Mouse (Mus musculus): Measurements from ENCODE around the gene Top3a. TPM values are rescaled to one million over a fixed set of nuclear protein-coding genes. Genes with fewer than 3 reads are reported as not detected.

Gene Top3a
- polyA plus RNA-seq, 1 experiment from 2014 or later: 10.5 TPM

DNA sequence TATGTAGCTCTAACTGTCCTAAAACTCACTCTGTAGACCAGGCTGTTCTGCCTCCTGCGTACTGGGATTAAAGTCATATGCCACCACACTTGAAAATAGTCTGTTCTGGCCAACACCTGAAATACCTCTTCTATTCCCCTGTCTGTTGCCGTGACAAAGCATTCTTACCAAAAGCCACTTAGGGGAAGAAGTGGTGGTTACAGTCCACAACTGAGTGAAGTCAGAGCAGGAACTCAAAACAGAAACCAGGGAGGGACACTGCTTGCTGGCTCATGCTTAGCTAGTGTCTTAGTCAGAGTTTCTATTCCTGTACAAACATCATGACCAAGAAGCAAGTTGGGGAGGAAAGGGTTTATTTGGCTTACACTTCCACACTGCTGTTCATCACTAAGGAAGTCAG is 7.8 kb downstream of the Top3a start:
- Histone ChIP-seq H3K36me3 (ENCODE audit: control insufficient read depth, insufficient read depth, low read length) (no peaks in the 10 kb centered on the region), H3K27ac (ENCODE audit: low read depth, low read length) (no peak overlapping the region), H3K4me3 (ENCODE audit: low read depth, low read length) (no peak overlapping the region), H3K9ac (ENCODE audit: low read depth, low read length) (no peak overlapping the region), H3K27me3 (ENCODE audit: control insufficient read depth, insufficient read depth, low read length) (no peaks in the 10 kb centered on the region), H3K4me1 (ENCODE audit: control insufficient read depth, insufficient read depth, low read length) (no peaks in the 10 kb centered on the region), H3K9me3 (replicated peaks; ENCODE audit: control insufficient read depth, low read length) (no peaks in the 10 kb centered on the region), H3K4me2 (no peak overlapping the region)
- 82% methylated on average over 2 of the region's 2 CpGs for WGBS (ENCODE audit: insufficient replicate concordance)
- no peak for ATAC-seq (replicated peaks; ENCODE audit: insufficient number of reproducible peaks, low FRiP score, low TSS enrichment)

DNA sequence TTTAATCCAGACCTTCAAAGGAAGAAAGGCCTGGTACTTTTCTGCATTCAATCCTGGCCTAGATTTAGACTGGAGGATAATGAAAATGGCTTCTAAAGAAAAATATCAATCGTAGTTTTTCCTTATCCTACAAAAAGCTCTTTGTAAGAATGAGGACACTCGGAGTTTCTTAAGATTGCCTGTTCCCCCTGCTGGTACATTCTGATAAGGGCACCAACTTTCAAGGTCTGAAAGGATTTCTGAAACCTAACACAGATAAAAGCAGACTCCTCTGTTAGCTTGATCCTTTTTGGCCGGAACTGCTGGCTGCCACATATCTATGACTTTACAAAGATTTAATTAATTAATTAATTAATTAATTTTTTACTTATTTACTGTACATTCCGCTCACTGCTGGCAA is 10.2 kb downstream of the Top3a start:
- Histone ChIP-seq H3K36me3 (ENCODE audit: control insufficient read depth, insufficient read depth, low read length) (peaks cover 7% of the 10 kb centered on the region; the same call in 1 of the 2 replicates), H3K9ac (ENCODE audit: low read depth, low read length) (no peak overlapping the region), H3K4me3 (ENCODE audit: low read depth, low read length) (no peak overlapping the region), H3K27ac (ENCODE audit: low read depth, low read length) (no peak overlapping the region), H3K4me1 (ENCODE audit: control insufficient read depth, insufficient read depth, low read length) (no peaks in the 10 kb centered on the region), H3K4me2 (no peak overlapping the region), H3K27me3 (ENCODE audit: control insufficient read depth, insufficient read depth, low read length) (no peaks in the 10 kb centered on the region), H3K9me3 (replicated peaks; ENCODE audit: control insufficient read depth, low read length) (no peaks in the 10 kb centered on the region)
- no peak for ATAC-seq (replicated peaks; ENCODE audit: insufficient number of reproducible peaks, low FRiP score, low TSS enrichment)
- WGBS (ENCODE audit: insufficient replicate concordance): 57% methylated on average over 4 of the region's 4 CpGs

- Histone ChIP-seq H3K4me1 (ENCODE audit: control insufficient read depth, insufficient read depth, low read length) (no peaks in the 10 kb centered on the region), H3K9me3 (replicated peaks; ENCODE audit: control insufficient read depth, low read length) (no peaks in the 10 kb centered on the region), H3K27me3 (ENCODE audit: control insufficient read depth, insufficient read depth, low read length) (no peaks in the 10 kb centered on the region), H3K4me2 (no peak overlapping the region), H3K36me3 (ENCODE audit: control insufficient read depth, insufficient read depth, low read length) (peaks cover 14% of the 10 kb centered on the region; the same call in 1 of the 2 replicates), H3K4me3 (ENCODE audit: low read depth, low read length) (no peak overlapping the region), H3K9ac (ENCODE audit: low read depth, low read length) (no peak overlapping the region), H3K27ac (ENCODE audit: low read depth, low read length) (no peak overlapping the region)
- WGBS (ENCODE audit: insufficient replicate concordance): 81% methylated on average over 3 of the region's 3 CpGs
- ATAC-seq (replicated peaks; ENCODE audit: insufficient number of reproducible peaks, low FRiP score, low TSS enrichment): no peak
Measured at GRCm38 (mm10) chr11:60761681-60762080, 15.5 kb downstream of the Top3a start.

- H3K9me3 ChIP-seq (replicated peaks; ENCODE audit: control insufficient read depth, low read length): no peaks in the 10 kb centered on the region
- WGBS (ENCODE audit: insufficient replicate concordance): 93% methylated on average over 7 of the region's 7 CpGs
Measured at GRCm38 (mm10) chr11:60755570-60755969, 21.6 kb downstream of the Top3a start.

DNA sequence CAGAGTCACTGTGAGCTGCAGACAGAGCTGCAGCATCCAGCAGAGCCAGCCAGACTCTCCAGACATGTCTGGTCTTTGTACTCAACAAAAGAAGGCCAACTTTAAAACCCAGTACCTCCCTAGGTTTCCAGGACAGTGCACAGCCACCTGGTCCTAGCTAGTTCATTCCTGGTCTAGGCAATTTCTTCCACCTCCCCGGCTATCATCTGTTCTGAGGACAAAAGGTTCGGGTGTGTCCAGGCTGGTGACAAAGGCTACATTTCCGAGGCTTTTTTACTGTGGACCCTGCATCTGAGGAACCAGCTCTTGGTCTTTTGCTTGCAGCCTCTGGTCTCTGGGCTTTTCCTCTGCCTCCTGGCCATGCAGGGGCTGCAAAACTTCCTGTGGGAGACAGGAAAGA is 36.8 kb downstream of the Top3a start:
- Histone ChIP-seq H3K4me2 (no peak overlapping the region), H3K9ac (ENCODE audit: low read depth, low read length) (no peak overlapping the region), H3K27ac (ENCODE audit: low read depth, low read length) (no peak overlapping the region), H3K36me3 (ENCODE audit: control insufficient read depth, insufficient read depth, low read length) (peaks cover 23% of the 10 kb centered on the region), H3K4me3 (ENCODE audit: low read depth, low read length) (no peak overlapping the region), H3K4me1 (ENCODE audit: control insufficient read depth, insufficient read depth, low read length) (no peaks in the 10 kb centered on the region), H3K27me3 (ENCODE audit: control insufficient read depth, insufficient read depth, low read length) (no peaks in the 10 kb centered on the region), H3K9me3 (replicated peaks; ENCODE audit: control insufficient read depth, low read length) (no peaks in the 10 kb centered on the region)
- no peak for ATAC-seq (replicated peaks; ENCODE audit: insufficient number of reproducible peaks, low FRiP score, low TSS enrichment)
- WGBS (ENCODE audit: insufficient replicate concordance): 87% methylated on average over 3 of the region's 3 CpGs

More at GRCm38 (mm10) chr11:60755570-60755969, 21.6 kb downstream of the Top3a start:
- H3K27me3 ChIP-seq (ENCODE audit: control insufficient read depth, insufficient read depth, low read length): no peaks in the 10 kb centered on the region
- no peak overlapping the region for H3K9ac ChIP-seq (ENCODE audit: low read depth, low read length)
- H3K36me3 ChIP-seq (ENCODE audit: control insufficient read depth, insufficient read depth, low read length): peaks cover 37% of the 10 kb centered on the region
- no peaks in the 10 kb centered on the region for H3K4me1 ChIP-seq (ENCODE audit: control insufficient read depth, insufficient read depth, low read length)
- H3K4me2 ChIP-seq: no peak overlapping the region
- no peak for ATAC-seq (replicated peaks; ENCODE audit: insufficient number of reproducible peaks, low FRiP score, low TSS enrichment)
- H3K4me3 ChIP-seq (ENCODE audit: low read depth, low read length): no peak overlapping the region
- no peak overlapping the region for H3K27ac ChIP-seq (ENCODE audit: low read depth, low read length)

GRCm38 (mm10) chr11:60737450-60737849 is 39.7 kb downstream of the Top3a start:
- Histone ChIP-seq H3K4me3 (ENCODE audit: low read depth, low read length) (no peak overlapping the region), H3K4me1 (ENCODE audit: control insufficient read depth, insufficient read depth, low read length) (no peaks in the 10 kb centered on the region), H3K9ac (ENCODE audit: low read depth, low read length) (no peak overlapping the region), H3K9me3 (replicated peaks; ENCODE audit: control insufficient read depth, low read length) (no peaks in the 10 kb centered on the region), H3K36me3 (ENCODE audit: control insufficient read depth, insufficient read depth, low read length) (peaks cover 17% of the 10 kb centered on the region), H3K4me2 (no peak overlapping the region), H3K27ac (ENCODE audit: low read depth, low read length) (no peak overlapping the region), H3K27me3 (ENCODE audit: control insufficient read depth, insufficient read depth, low read length) (no peaks in the 10 kb centered on the region)
- ATAC-seq (replicated peaks; ENCODE audit: insufficient number of reproducible peaks, low FRiP score, low TSS enrichment): no peak

GRCm38 (mm10) chr11:60736491-60736890 is 40.7 kb downstream of the Top3a start:
- WGBS (ENCODE audit: insufficient replicate concordance): 73% methylated on average over 3 of the region's 3 CpGs
- H3K27ac ChIP-seq (ENCODE audit: low read depth, low read length): no peak overlapping the region
- H3K4me2 ChIP-seq: no peak overlapping the region
- no peak overlapping the region for H3K9ac ChIP-seq (ENCODE audit: low read depth, low read length)
- no peaks in the 10 kb centered on the region for H3K27me3 ChIP-seq (ENCODE audit: control insufficient read depth, insufficient read depth, low read length)
- ATAC-seq (replicated peaks; ENCODE audit: insufficient number of reproducible peaks, low FRiP score, low TSS enrichment): no peak
- no peaks in the 10 kb centered on the region for H3K9me3 ChIP-seq (replicated peaks; ENCODE audit: control insufficient read depth, low read length)
- no peak overlapping the region for H3K4me3 ChIP-seq (ENCODE audit: low read depth, low read length)
- H3K4me1 ChIP-seq (ENCODE audit: control insufficient read depth, insufficient read depth, low read length): no peaks in the 10 kb centered on the region
- peaks cover 12% of the 10 kb centered on the region for H3K36me3 ChIP-seq (ENCODE audit: control insufficient read depth, insufficient read depth, low read length)

DNA sequence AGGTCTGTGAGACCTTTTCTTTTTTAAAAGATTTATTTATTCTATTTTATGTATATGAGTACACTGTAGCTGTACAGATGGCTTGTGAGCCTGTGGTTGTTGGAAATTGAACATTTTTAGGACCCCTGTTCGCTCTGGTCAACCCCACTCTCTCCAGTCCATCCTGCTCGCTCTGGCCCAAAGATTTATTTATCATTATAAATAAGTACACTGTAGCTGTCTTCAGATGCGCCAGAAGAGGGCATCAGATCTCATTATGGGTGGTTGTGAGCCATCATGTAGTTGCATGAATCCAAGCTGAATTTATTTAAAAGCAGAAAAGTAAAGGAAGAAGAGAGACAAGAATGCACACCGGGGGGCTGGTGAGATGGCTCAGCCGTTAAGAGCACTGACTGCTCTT is 42.0 kb downstream of the Top3a start:
- Histone ChIP-seq H3K36me3 (ENCODE audit: control insufficient read depth, insufficient read depth, low read length) (peaks cover 16% of the 10 kb centered on the region; the same call in 1 of the 2 replicates), H3K4me3 (ENCODE audit: low read depth, low read length) (no peak overlapping the region), H3K27ac (ENCODE audit: low read depth, low read length) (no peak overlapping the region), H3K4me2 (no peak overlapping the region), H3K4me1 (ENCODE audit: control insufficient read depth, insufficient read depth, low read length) (no peaks in the 10 kb centered on the region), H3K9me3 (replicated peaks; ENCODE audit: control insufficient read depth, low read length) (no peaks in the 10 kb centered on the region), H3K9ac (ENCODE audit: low read depth, low read length) (no peak overlapping the region), H3K27me3 (ENCODE audit: control insufficient read depth, insufficient read depth, low read length) (no peaks in the 10 kb centered on the region)
- ATAC-seq (replicated peaks; ENCODE audit: insufficient number of reproducible peaks, low FRiP score, low TSS enrichment): no peak
- WGBS (ENCODE audit: insufficient replicate concordance): 75% methylated on average over 5 of the region's 5 CpGs

DNA sequence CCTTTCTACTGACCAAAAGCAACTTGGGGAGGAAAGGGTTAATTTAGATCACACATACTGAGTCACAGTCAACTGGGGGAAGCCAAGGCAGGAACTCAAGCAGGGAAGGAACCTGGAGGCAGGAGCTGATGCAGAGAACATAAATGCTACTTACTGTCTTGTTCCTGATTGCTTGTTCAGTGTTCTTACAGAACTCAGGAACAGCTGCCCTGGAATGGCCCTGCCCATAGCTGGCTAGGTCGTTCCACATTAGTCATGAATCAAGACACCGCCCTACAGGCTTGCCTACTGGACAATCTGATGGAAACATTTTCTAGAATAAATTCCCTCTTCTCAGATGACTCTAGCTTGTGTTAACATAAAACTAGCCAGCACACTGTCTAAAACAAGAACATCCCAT is 43.0 kb downstream of the Top3a start:
- Histone ChIP-seq H3K9ac (ENCODE audit: low read depth, low read length) (no peak overlapping the region; the same call in 1 of the 2 replicates), H3K4me1 (ENCODE audit: control insufficient read depth, insufficient read depth, low read length) (peaks cover 2% of the 10 kb centered on the region), H3K27ac (ENCODE audit: low read depth, low read length) (no peak overlapping the region), H3K36me3 (ENCODE audit: control insufficient read depth, insufficient read depth, low read length) (peaks cover 14% of the 10 kb centered on the region; the same call in 1 of the 2 replicates), H3K9me3 (replicated peaks; ENCODE audit: control insufficient read depth, low read length) (no peaks in the 10 kb centered on the region), H3K4me3 (ENCODE audit: low read depth, low read length) (no peak overlapping the region), H3K4me2 (no peak overlapping the region), H3K27me3 (ENCODE audit: control insufficient read depth, insufficient read depth, low read length) (no peaks in the 10 kb centered on the region)
- WGBS (ENCODE audit: insufficient replicate concordance): 70% methylated on average over 2 of the region's 2 CpGs
- no peak for ATAC-seq (replicated peaks; ENCODE audit: insufficient number of reproducible peaks, low FRiP score, low TSS enrichment)

Measured in heart, embryonic 11.5 days (tissue).